Mouse (Mus musculus): ENCODE data around the gene Prm2.

Prm2 gene

GRCm38 (mm10) chr16:10796034-10796433, at the start of gene Prm2:
Gene Prm2 (minus strand): TSS chr16:10796134.
- in situ Hi-C loops (cut with MboI, MseI): no loop called here

GRCm38 (mm10) chr16:10844319-10844670, 48.4 kb upstream of the Prm2 start:
- in situ Hi-C loops (cut with MboI, MseI): no loop called here

- in situ Hi-C loops (cut with MboI, MseI): no loop called here
These were observed 47.8 kb upstream of the Prm2 start for GRCm38 (mm10) chr16:10843486-10844318.

DNA sequence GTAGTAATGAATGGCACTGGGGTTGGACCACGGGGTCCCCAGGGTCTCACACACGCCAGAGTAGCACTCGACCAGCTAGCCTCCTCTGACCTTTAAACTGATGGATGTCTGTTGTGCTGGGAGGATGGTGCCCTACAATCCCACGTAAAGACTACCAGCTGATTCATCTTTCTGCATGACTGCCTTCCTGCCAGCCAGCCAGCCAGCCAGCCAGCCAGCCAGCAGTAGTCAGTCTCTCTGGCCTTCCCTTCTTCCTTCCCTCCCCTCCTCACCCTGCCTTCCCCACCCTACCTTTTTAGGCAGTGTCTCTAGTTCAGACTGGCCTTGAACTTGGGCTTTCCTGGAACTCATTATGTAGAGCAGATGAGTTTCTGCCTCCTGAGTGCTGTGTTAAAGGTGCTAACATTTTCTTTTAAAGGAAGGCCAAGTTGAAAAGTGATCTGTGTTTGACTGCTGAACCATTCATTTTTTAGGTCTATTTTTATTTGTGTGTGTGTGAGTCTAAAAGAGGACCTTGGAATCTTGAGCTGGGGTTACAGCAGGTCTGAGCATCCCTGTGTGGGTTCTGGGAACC, 46.4 kb upstream of the Prm2 start:
- in situ Hi-C loops (cut with MboI, MseI): no loop called here

DNA sequence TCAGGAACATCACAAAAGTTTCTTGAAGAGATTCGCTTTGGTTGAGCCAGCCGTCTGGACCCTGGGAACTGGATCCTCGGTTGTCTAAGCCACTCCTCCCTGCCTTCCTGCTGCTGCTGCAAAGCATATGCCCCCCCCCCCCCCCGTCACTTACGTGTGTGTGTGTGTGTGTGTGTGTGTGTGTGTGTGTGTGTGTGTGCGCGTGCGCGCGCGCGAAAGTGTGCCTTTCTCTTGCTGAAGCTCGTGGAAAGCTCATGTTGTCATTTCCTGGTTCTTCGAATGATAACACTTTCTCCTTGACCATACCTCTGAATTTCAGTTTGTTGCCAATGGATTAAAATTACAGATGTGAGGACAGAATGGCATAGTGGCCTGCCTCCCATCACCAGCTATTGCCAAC, 44.1 kb upstream of the Prm2 start:
- in situ Hi-C loops (cut with MboI, MseI): no loop called here

DNA sequence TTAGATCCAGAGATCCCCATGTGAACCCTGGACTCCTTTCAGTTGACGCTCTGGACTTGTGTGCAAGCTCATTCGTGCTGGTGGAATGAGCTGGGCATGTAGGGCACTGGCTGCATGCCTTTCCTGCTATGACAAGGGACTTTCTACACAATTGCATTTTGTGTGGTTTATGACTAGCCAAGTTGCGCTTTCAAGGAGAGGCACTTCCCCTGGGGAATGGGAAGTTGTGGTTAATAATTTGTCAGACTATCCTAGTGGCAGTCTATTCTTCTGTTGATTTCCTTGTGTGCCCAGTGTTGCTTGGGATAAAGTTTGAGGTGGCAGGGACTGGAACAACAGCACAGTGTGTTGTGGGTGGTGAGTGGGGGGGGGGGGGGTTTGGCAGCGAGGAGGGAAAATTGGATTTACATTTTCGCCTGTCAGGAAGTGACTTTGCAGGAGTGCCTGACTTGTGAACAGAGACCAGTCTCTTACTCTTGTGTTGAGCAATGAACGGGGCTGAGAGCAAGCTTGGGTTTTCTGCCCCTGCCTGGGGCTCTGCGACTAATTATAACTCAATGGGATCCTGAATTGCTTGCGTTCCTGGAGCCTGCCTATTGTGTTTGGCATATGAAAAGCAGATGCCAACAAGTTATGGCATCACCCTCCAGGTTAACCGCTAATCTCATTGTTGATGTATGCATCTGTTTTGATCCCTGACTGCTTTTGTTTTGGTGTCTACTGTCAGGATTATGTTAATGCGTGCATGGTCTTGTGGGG, 42.7 kb upstream of the Prm2 start:
- in situ Hi-C loops (cut with MboI, MseI): no loop called here

DNA sequence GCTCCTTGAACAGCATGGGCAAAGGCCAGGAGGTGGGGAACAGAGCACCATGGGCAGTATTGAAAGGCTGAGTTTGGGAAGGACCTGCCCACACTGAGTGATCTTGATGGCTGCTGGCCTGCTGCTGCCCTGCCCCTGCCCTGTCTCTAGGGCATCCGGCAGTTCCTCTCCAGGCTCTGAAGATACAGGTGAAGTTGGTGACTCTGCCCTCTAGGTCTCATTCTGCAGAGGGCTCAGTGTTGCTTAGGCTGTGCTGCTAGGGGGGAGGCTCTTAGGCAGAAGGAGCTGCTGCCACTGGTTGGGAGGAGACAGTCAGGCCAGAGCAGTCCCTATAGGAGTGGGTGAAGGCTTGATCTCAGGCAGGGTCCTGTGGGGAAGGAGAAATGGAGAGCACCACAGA, 42.0 kb upstream of the Prm2 start:
- in situ Hi-C loops (cut with MboI, MseI): no loop called here

GRCm38 (mm10) chr16:10837250-10837649, 41.3 kb upstream of the Prm2 start:
- in situ Hi-C loops (cut with MboI, MseI): no loop called here

- in situ Hi-C loops (cut with MboI, MseI): no loop called here
These were observed 40.5 kb upstream of the Prm2 start for GRCm38 (mm10) chr16:10836388-10836787.

GRCm38 (mm10) chr16:10834911-10835587, 39.1 kb upstream of the Prm2 start, which contains the start of gene Rmi2:
Gene Rmi2 (plus strand): TSS chr16:10835059.
- in situ Hi-C loops (cut with MboI, MseI): no loop called here

DNA sequence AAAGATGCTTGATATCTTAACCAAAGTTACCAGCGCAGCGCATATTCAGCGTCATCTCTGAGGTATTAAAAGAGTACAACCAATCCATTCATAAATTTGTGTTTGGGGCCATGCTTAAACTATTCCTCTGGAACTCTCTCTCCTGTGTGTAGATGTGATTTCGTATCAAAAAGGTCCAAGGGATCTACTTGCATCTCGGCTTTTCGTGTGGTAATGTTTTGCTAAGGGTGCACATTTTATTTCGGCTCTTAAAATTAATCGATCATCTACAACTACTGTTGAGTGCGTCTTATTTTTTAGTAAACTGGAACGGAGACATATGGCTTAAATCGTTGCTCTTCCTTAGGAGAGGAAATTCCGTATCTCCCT, 38.6 kb upstream of the Prm2 start:
- in situ Hi-C loops (cut with MboI, MseI): no loop called here

GRCm38 (mm10) chr16:10828461-10828805, 32.5 kb upstream of the Prm2 start:
- in situ Hi-C loops (cut with MboI, MseI): no loop called here

- in situ Hi-C loops (cut with MboI, MseI): no loop called here
These were observed 32.0 kb upstream of the Prm2 start for GRCm38 (mm10) chr16:10827766-10828460.

DNA sequence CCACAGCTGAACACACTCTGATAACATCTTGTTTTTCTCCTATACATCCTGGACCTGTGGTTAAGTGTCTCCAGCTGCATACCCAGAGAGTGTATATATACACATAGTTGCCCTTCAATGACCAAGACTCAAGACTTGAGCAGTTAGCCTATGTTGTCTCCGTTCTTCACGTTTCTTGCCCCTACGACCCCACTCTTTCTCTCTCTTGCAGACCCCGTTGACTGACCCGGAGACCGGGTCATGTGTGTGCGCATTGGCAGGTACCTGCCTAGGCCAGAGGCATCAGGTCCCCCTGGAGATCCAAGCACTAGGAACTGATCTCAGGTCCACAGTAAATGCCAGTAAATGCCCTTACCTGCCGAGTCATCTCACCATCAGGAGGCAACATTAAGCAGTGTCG, 31.3 kb upstream of the Prm2 start:
- in situ Hi-C loops (cut with MboI, MseI): no loop called here

GRCm38 (mm10) chr16:10825840-10826239, 29.9 kb upstream of the Prm2 start:
- in situ Hi-C loops (cut with MboI, MseI): no loop called here

- in situ Hi-C loops (cut with MboI, MseI): loop anchor here in 1 of 2 experiments (25.0 kb wide), 1 partner anchor 537 kb away; no protein-coding TSS in a partner anchor
These were observed 28.6 kb upstream of the Prm2 start for GRCm38 (mm10) chr16:10824536-10824935.

DNA sequence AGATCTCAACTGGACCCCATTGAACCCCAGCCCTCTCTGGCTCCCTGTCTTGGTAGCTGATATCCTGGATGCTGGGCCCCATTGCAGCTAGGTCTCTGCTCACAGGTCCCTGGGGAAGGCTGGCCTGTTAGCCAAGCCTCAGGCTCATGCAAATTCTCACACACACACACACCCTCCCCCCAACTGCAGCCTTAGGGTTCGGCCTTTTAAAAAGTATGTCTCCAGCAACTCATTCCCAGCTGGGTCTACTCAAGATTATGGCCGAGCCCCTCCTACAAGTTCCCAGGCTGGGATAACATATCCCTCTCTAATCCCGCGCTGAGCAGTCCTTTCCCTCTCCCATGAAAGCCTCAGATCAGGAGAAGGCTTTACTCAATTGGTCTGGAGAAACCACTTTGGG, 25.5 kb upstream of the Prm2 start:
- in situ Hi-C loops (cut with MboI, MseI): loop anchor here in 1 of 2 experiments (25.0 kb wide), 1 partner anchor 534 kb away; no protein-coding TSS in a partner anchor

DNA sequence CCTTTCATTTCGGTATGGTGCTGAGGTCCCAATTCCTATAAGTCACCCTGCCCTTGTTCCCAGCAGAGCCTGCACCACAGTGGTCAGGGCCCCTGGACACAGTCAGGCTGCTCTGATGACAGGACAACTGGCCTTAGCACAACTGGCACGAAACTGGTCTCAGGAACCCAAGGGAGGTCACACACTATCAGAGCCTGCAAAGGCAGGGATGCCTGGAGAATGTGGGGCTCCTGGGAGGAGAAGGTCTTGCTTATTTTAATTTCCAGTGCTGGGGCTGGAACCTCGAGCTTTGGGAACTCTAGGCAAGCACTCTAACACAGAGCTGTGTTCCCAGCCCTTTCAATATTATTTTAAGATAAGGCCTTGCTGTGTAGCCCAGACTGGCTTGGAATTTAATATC, 24.0 kb upstream of the Prm2 start:
- in situ Hi-C loops (cut with MboI, MseI): loop anchor here in 1 of 2 experiments (25.0 kb wide), 1 partner anchor 533 kb away; no protein-coding TSS in a partner anchor

- in situ Hi-C loops (cut with MboI, MseI): loop anchor here in 1 of 2 experiments (25.0 kb wide), 1 partner anchor 531 kb away; no protein-coding TSS in a partner anchor
These were observed 22.7 kb upstream of the Prm2 start for GRCm38 (mm10) chr16:10818579-10819135.

- in situ Hi-C loops (cut with MboI, MseI): loop anchor here in 1 of 2 experiments (25.0 kb wide), 1 partner anchor 528 kb away; no protein-coding TSS in a partner anchor
These were observed 18.9 kb upstream of the Prm2 start for GRCm38 (mm10) chr16:10814864-10815263.

- in situ Hi-C loops (cut with MboI, MseI): loop anchor here in 1 of 2 experiments (25.0 kb wide), 1 partner anchor 526 kb away; no protein-coding TSS in a partner anchor
These were observed 17.8 kb upstream of the Prm2 start for GRCm38 (mm10) chr16:10813726-10814125.

Measured in T-helper 17 cell (primary cell).